Mouse (Mus musculus) spleen, adult 18-20 months (tissue): ENCODE data around the gene Zfp771.
"Not testable (repeated sequence)": the region's sequence is repeated elsewhere in the genome, so short reads cannot be mapped to it uniquely, and the experiment has no call there.

Experiments used
- DNase-seq, 2 experiments: peaks; one replicate each; pipeline ENCODE4 v3.0.0; 2022; ENCODE audit warnings: mixed read lengths in 2 of 2

Gene Zfp771

DNA sequence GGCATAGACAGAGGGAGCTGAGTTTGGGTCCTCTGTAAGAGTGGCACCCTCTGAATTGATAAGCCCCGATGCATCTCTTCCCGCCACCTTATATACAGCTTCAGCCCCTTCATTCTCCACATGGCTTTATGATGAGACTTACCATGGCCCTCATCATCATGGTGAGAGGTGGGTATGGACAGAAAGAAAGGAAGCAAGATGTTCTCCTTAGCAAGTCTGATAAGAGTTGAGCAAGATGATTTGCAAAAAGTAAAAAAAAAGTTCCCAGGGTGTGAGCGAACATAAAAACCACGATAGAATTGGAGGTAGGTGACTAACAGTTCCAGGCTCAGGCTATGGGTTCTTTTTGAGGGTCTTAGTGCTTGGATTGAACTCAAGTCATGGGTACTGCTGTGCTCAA is 25.4 kb upstream of the Zfp771 start:
- no peak for DNase-seq

DNA sequence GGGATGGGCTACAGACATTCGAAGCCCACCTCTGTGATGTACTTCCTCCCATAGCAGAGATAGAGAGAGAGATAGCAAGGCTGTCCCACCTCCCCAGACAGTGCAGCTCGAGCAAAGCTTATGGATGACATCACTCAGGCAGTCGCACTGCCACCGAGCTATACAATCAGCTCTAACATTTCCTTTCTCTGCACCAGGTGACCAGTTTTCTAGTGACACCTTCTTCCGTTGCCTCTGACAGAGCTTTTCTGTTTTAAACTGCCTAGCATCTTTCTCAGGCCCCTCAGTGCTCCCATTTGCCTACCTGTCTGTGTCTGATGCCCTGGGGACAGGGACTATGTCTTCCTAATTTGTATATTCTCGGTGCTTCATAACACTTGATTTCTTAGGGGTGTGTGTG is 23.6 kb upstream of the Zfp771 start:
- no peak for DNase-seq

DNA sequence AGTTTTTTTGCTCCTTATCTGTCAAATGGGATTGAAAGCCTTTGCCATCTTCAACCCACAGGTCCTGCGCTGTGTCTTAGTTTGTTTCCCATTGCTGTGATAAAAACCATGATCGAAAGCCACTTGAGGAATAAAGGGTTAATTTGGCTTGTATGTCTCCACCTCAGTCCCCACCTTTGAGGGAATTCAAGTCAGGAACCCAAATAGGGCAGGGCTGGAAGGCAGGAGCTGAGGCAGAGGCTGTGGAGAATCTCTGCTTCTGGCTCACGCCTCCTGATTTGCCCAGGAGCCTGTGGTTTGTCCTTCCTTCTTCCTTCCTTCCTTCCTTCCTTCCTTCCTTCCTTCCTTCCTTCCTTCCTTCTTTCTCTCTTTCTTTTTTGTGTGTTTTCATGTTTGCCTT is 21.0 kb upstream of the Zfp771 start:
- no peak for DNase-seq

DNA sequence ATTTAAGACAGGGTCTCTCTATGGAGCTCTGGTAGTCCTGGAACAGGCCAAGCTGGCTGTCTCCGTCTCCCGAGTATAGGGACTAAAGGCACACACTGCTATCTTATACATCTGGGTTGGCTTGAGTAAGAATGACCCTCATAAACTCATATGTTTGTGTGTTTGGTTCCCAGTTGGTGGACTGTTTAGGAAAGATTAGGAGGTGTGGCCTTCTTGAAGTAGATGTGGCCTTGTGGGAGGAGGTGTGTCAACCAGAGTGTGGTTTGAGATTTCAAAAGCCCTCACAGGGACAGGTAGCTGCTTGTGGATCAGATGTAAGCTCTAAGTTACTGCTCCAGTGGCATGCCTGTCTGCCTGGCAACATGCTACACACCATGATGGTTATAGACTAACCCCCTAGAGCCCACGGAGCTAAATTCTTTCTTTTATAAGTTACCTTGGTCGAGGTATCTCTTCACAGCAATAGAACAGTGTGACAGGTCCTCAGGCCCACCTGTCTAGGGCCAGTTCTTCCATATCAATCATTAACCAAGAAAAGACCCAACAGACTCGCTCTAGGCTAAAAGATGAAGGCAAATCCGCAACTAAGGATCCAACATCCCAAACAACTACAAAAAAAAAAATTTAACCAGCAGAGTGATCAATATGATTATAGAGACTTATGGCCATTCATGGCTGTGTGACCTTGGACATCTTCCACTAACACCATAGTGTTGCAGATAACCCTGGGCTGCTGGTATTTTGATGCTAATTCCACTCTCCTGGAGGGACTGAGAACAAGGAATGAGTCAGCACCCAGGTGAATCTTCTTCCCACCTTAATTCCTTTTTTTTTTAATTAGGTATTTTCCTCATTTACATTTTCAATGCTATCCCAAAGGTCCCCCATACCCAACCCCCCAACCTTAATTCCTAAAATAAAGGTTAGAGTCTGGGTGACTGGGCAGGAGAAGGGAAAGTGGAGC is 20.3 kb upstream of the Zfp771 start:
- DNase-seq = no peak

DNA sequence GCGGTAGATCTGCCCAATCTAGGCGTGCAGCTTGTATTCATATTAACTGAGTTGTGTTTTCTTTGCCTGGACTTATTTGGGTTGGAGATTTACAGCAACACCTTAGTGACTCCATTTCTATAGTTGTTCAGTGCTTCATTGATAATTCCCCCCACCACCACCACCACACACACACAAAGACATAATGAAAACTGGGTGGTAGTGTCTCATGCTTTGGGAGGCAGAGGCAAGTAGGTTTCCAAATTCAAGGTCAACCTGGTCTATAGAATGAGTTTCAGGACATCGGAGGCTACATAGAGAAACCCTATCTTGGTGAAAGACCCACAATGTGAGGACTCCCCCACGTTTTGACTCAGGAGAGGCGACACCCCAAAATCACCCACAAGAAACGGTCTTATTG is 19.5 kb upstream of the Zfp771 start:
- no peak for DNase-seq

DNA sequence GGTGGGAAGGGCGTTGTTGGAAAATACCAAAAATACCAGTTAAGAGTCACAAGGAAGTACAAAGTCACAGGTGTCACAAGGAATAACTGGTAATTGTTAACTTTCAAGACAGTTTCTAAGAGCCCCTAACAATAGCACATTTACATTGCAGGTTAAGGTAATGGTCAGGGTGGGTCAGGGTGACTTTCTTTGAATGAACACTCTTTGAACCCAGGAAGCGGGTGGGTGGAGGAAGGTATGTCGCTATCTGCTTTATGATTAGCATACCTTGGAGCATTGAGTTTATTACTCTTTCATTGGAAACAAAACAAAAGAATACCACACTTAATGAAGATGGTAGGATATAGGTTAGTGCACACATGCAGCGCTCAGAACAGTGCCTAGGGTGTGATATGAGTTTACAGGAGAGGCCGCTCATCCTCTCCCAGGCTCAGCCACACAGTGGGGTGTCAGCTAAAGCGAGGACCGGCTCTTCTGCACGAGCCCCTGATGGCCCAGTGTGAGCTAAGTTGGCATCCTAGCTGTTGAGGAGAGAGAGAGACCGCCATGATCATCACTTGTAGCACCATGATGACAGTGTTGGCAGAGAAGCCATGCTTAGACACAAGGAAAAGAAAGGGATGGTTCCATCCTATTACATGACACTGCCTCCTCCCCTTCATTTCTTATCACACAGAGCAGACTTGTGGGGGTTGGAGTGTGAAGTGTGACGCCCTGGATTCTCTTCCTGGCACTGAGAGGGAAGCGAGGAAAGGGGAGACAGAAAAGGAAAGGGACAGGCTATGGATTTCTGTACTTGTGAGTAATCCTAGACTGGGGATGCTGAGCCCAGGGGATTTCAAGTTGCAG is 18.7 kb upstream of the Zfp771 start:
- no peak for DNase-seq

DNA sequence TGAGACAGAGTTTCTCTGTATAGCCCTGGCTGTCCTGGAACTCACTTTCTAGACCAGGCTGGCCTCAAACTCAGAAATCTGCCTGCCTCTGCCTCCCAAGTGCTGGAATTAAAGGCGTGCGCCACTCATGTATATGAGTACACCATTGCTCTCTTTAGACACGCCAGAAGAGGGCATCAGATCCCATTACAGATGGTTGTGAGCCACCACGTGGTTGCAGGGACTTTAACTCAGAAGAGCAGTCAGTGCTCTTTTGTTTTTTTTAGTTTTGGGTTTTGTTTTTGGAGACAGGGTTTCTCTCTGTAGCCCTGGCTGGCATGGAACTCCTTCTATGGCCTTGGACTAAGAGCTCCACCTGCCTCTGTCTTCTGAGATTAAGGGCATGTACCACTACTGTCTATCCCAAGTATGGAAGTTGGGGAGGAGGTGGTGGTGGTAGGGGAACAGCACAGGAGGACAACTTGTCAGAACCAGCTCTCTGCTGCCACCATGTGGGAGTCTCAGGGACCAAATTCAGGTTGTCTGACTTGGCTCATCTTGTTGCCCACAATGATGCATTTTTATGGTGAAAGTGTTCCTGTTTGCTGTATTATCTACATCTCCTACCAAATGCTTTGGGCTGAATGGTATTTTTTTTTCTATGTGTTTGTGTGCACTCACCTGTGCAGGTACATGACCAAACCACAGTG is 15.3 kb upstream of the Zfp771 start:
- peak; percentile 71 to 87 for DNase-seq

DNA sequence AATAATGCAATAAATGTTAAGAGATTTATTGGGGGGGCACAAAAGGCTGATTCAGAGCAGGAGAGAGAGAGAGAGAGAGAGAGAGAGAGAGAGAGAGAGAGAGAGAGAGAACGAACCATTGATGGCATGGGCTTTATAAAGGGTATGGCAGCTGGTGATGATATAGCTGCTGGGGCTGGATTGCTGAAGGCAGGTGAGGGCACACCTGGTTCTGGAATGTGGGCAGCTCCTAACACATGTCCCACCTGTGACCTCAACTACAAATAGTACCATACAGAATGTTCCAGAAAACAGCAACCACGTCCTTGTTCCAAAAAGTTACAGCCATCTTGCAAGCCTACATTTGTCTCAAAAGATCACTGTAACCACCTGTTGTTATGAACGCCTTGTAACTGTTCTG is 12.7 kb upstream of the Zfp771 start:
- no peak for DNase-seq

DNA sequence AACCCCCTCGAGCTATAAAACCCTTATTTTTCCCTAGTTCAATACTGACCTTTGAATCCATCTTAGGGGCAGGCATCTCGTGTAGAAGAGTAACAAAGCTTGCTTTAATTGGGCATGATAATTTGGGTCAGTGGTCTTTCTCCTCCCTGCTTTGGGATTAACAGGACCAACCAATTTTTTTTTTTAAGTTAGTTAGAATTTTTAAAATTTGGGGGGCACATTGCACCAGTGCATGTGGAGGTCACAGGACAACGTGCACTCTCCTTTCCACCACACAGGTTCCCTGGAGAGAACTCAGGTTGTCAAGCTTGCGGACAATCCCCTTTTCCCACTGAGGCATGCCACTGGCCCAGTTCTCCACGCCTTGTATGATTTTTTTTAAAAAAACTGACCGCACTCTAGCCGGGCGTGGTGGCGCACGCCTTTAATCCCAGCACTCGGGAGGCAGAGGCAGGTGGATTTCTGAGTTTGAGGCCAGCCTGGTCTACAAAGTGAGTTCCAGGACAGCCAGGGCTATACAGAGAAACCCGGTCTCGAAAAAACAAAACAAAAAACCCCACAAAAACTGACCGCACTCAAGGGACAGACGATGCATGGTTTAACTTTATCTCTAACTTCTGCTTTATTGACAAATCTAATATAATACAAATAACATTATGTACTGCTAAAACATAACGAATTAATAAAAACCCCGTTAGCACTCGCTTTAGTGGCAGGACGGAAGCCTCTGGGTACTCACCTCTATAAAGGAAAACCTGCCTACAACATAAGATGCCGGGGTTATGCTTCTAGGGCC is 12.1 kb upstream of the Zfp771 start:
- DNase-seq = no peak

DNA sequence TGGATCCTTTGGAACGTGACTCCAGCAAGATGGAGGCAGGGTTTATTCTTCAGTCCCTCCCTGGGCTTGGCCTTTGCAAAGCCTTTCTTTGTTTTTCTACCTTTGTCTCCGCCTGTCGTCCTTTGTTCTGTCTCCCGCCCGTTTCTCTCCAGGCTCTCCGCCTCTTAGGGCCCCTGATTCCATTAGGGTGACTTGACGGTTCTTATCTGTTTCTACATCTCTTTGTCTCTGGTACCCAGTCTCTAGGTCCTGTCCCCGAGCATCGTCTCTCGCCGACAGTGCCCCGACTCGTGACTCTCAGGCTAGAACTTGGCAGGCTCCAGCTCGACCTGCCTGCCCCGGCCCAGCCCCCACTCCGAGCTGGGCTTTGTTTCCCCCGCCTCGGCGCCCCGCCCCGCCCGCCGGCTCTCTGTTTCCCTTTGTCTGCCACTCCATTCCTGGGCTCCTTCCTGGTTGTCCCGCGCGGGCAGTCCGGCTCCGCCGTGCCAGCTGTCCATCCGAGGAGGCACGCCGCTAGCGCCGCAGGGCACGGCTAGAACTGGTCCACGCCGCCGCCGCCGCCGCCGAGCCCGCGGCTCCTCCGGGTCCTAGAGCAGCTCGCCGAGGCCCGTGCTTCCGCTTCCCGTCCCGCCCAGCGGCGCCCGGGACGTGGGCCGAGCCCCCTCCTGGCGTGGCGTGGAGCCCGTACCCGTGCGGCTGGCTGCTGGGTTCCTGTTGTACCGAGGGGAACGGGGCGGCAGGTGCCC is 11.3 kb upstream of the Zfp771 start, which contains the start of the genes Zfp553 and Sept1:
TSS of gene Zfp553 (plus strand) at position 440 of the 746 bp plus-strand sequence.
TSS of gene Sept1 (minus strand) at position 509 of the 746 bp plus-strand sequence.
- DNase-seq = peak; percentile 70 to 81

DNA sequence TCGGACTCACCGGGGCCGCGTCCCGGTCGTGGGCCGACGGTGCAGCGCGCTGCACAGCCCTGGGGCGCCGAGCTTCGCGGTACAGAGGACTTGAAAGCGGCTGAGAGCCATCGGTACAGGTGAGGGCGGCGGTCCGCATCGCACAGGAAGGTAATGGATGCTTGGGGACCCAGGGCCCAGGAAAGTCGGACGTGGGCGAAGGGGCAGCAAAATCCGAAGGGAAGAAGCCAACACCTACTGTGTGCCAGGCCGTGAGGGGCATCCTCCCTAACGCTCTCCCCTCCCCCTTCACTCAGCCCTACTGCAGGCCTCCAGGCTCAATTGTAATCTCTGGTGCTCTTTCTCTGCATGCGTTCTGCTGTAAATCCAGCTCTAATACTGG is 10.7 kb upstream of the Zfp771 start:
- DNase-seq = no peak

DNA sequence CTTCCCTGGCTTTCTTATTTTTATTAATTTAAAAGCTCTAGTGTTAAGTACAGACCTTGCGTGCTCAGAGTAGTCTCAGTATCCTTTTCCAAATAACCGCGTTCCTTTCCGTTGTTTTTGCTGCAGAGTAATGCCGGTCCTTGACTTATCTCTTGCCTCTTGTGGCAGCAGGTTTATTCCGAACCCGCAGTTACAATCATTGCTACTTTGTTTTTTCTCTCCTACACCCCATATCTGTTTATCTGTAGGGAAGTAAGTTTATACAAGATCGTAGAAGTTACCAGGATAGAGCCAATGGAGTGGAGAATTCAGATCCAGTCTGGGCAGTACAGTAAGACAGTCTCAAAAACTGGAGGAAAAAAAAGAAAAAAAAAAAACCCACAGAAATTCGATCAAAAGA is 10.3 kb upstream of the Zfp771 start:
- DNase-seq = no peak

DNA sequence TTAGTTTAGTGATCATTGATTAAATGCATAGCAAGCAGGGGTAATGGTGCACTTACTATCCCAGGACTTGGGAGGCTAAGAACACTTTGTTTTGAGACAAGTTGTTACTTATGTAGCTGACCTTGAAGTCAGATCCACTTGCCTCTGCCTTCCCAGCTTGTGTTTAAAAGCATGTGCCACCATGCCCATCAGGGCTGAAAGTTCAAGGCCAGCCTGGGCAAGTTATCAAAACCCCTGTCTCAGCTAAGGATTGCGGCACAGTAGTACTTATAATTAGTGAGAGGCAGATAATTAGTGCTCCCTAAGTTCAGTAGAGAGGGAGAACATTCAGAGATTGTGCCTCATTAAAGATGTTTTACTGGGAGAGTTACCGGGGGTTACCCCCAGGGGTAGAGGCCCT is 9.3 kb upstream of the Zfp771 start:
- no peak for DNase-seq

DNA sequence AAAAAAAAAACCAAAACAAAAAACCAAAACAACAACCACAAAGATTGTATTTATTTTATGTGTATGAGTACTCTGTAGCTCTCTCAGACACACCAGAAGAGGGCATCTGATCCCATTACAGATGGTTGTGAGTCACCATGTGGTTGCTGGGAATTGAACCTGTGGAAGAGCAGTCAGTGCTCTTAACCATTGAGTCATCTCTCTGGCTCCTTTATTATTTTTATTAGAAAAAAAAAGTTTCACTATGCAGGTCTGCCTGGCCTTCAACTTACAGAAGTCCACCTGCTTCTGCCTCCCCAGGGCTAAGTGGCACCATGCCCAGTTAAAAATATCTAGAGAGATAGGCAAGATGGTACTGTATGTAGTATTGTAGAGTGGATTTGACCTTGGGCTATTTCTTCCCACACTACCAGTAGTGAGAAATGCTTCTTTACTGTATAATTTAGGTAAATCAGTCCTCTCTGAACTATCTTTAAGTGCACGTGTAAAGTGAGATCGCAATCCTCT is 660 bp upstream of the Zfp771 start:
- no peak for DNase-seq

DNA sequence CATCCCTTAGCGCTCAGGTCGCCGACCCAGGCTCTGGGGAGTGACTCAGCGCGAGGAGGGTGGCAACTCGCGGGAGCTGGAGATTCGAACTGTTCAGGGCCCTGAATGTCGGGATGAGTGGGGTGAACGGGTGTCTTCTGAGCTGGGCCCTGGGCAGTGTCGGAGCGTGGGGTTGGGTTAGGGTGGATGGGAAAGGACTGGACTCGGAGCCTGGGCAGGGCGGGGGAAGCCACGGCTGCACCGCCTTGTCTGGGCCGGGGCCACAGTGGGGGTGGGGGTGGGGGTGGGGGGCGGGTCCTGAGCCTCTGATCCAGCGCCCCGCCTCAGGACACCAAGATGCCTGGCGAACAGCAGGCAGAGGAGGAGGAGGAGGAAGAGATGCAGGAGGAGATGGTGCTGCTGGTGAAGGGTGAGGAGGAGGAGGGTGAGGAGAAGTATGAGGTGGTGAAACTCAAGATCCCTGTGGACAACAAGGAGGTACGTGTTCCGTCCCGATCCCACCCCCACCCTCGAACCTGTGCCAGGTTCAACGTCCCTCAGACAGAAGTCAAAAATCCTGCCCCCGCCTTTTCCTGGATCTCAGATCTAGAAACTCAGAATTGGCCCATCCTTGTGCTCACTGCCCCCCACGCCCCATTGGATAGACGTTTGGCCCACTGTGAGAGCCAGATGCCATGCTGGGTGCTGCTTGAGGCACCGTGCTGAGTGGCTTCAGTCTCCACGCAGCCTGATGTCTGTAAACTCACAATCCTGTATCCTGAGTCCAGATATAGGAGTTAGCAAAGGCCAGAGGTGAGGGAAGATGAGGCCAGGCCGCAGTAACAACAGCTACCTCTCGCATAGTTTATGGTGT is 810 bp downstream of the Zfp771 start:
- DNase-seq = no peak

DNA sequence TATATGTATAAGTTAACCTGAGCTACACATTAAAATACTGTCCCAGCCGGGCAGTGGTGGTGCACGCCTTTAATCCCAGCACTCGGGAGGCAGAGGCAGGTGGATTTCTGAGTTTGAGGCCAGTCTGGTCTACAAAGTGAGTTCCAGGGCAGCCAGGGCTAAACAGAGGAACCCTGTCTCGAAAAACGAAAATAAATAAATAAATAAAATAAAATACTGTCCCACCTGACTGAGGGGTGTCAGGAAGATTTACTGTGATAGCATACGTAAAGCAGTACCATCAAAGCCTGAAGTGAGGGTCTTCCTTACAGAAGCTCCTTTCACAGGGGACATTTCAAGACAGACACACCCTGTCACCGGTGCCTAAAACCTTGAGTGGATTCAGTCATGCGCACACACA is 6.4 kb downstream of the Zfp771 start:
- DNase-seq = not testable (repeated sequence)

DNA sequence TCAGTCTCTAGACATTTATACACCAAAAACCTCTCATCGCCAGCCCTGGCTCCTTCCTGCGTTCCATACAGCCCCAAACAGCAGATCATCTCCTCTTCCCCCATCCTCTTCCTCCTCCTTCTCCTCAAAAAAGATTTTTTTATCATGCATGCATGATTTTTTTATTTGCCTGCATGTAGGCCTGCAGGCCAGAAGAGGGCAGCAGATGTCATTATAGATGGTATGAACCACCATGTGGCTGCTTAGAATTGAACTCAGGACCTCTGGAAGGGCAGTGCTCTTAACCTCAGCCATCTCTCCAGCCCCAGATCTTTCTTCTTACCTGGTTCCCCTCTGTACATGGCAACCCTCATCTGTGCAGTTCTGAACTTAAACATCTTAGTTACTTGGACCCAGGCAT is 8.3 kb downstream of the Zfp771 start:
- DNase-seq = peak in 1 of 2 experiments; percentile 35

DNA sequence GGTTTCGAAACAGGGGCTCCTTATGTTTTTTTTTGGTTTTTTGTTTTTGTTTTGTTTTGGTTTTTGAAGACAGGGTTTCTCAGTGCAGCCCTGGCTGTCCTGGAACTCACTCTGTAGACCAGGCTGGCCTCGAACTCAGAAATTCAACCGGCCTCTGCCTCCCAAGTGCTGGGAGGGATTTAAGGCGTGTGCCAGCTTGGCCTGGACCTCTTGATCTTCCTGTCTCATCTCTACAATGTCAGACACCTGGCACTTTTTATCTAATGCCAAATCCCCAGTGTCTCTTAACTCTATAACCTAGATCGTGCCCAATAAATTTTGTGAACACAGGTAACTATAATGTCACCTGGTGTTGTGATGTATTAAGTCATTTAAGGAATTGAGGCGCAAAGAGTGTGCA is 9.3 kb downstream of the Zfp771 start:
- no peak for DNase-seq

DNA sequence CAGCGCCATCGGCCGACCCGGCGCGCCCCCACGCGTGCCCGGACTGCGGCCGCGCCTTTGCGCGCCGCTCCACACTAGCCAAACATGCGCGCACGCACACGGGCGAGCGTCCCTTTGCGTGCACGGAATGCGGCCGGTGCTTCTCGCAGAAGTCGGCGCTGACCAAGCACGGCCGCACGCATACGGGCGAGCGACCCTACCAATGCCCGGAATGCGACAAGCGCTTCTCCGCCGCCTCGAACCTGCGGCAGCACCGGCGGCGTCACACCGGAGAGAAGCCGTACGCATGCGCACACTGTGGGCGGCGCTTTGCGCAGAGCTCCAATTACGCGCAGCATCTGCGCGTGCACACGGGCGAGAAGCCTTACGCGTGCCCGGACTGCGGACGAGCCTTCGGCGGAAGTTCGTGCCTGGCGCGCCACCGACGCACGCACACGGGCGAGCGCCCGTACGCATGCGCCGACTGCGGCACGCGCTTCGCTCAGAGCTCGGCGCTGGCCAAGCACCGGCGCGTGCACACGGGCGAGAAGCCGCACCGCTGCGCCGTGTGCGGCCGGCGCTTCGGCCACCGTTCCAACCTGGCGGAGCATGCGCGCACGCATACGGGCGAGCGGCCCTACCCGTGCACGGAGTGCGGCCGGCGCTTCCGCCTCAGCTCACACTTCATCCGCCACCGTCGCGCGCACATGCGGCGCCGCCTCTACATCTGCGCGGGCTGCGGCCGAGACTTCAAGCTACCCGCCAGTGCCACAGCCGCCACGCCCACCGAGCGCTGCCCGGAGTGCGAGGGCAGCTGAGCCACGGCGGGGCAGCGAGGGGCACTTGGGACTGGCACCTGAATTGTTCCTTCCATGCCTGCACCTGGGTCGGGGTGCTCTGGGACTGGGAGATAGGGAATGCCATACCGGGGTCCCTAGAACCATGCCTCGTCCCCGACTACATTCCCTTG is 10.0 kb downstream of the Zfp771 start:
- DNase-seq = peak; percentile 92
